Mouse (Mus musculus) heart, embryonic 11.5 days (tissue): Measurements from ENCODE around the gene Spata20. TPM values are rescaled to one million over a fixed set of nuclear protein-coding genes. Genes with fewer than 3 reads are reported as not detected.
A peak's percentile ranks its signal among the peaks of the same experiment; 100 is the strongest.

Experiments used
- ATAC-seq: fragments of 200-750 bp; cut with Nextera tagmentation; replicated peaks from 2 replicates; pipeline ENCODE4 v1.8.0; 2017; ENCODE audit warnings: moderate library complexity; ENCODE audit not compliant: insufficient number of reproducible peaks, low FRiP score, low TSS enrichment
- H3K27ac ChIP-seq: fragments of 300-500 bp; sonication (generic); 2 replicates; pipeline ENCODE4 v1.5.1; 2014; ENCODE audit warnings: mild to moderate bottlenecking, low read depth, low read length
- H3K27me3 ChIP-seq: fragments of 300-500 bp; sonication (generic); 2 replicates; pipeline ENCODE4 v1.6.1; 2014; ENCODE audit warnings: mild to moderate bottlenecking, low read length, mixed read lengths; ENCODE audit not compliant: control insufficient read depth, insufficient read depth
- H3K36me3 ChIP-seq: fragments of 300-500 bp; sonication (generic); 2 replicates; pipeline ENCODE4 v1.6.1; 2014; ENCODE audit warnings: mild to moderate bottlenecking, low read length, moderate library complexity, mixed read lengths; ENCODE audit not compliant: control insufficient read depth, insufficient read depth
- H3K4me1 ChIP-seq: fragments of 300-500 bp; sonication (generic); 2 replicates; pipeline ENCODE4 v1.6.1; 2014; ENCODE audit warnings: low read length; ENCODE audit not compliant: control insufficient read depth, insufficient read depth
- H3K4me2 ChIP-seq: fragments of 300-500 bp; sonication (generic); 2 replicates; pipeline ENCODE4 v1.6.1; 2014; ENCODE audit warnings: mild to moderate bottlenecking, moderate library complexity
- H3K4me3 ChIP-seq: fragments of 300-500 bp; sonication (generic); 2 replicates; pipeline ENCODE4 v1.5.1; 2014; ENCODE audit warnings: low read depth, low read length
- H3K9ac ChIP-seq: fragments of 300-500 bp; sonication (generic); 2 replicates; pipeline ENCODE4 v1.6.1; 2014; ENCODE audit warnings: mild to moderate bottlenecking, low read depth, low read length, moderate library complexity
- H3K9me3 ChIP-seq: fragments of 300-500 bp; sonication (generic); replicated peaks from 2 replicates; pipeline ENCODE4 v1.6.1; 2016; ENCODE audit warnings: low read length; ENCODE audit not compliant: control insufficient read depth
- WGBS: fragments of 180-500 bp; shearing (Covaris S2); extraction: QIAGEN DNeasy Blood & Tissue Kit; methylation state at CpG from one replicate; pipeline ENCODE4 v1.1.7; 2014; ENCODE audit not compliant: insufficient replicate concordance; 5-methylcytosine and 5-hydroxymethylcytosine counted together
- polyA plus RNA-seq: library from polyadenylated mRNA; unstranded; fragments of >200 nt; fragmentation: Nextera tagmentation; extraction: Ambion mirVana; gene quantifications from 2 replicates; pipeline ENCODE4 v1.2.1, GENCODE M21; 2014

Gene Spata20
- polyA plus RNA-seq, 1 experiment from 2014 or later, result not detected

- H3K4me2 ChIP-seq, result peak overlapping the region; percentile 77
- WGBS, result 20% methylated on average over 8 of the region's 8 CpGs
- peak overlapping the region; percentile 82; the same call in 1 of the 2 replicates for H3K27ac ChIP-seq
- no peaks in the 10 kb centered on the region for H3K36me3 ChIP-seq
- H3K4me3 ChIP-seq, result peak overlapping the region; percentile 55
- H3K27me3 ChIP-seq, result peaks cover 16% of the 10 kb centered on the region
- no peaks in the 10 kb centered on the region for H3K9me3 ChIP-seq
- H3K4me1 ChIP-seq, result peaks cover 18% of the 10 kb centered on the region
- H3K9ac ChIP-seq, result peak overlapping the region; percentile 76
- no peak for ATAC-seq
These were observed 14.4 kb upstream of the Spata20 start for GRCm38 (mm10) chr11:94500362-94500761.

DNA sequence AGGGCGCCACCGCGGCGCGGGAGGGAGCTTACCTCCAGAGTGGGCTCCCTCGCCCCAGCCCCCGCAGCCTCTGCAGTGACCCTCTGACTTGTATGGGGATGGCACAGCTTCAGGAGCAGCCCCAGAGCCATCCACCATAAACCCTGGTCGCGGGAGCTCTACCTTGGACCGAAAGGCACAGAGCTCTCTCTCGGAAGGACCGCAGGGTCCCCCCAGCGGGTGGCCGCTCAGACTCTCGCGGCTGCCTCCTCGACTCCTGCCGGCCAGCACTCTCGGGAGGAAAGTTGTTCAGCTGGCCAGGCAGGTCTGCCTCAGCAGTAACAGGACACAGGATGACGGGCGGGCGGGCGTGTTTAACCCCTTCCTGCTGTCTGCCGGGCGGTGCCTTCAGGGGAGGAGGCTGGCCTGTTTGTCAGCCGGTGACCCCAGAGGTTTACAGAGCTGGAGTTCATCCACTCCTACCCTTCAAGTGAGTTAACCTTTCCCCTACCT is 13.7 kb upstream of the Spata20 start, which contains the start of gene Epn3:
Epn3 (minus strand) TSS at position 314 of the 492 bp plus-strand sequence.
- H3K4me1 ChIP-seq, result peaks cover 21% of the 10 kb centered on the region
- peak within 1 kb of the TSS; percentile 82 for H3K27ac ChIP-seq
- 1% methylated on average over 25 of the region's 26 CpGs for WGBS
- H3K4me2 ChIP-seq, result peak within 1 kb of the TSS; percentile 77
- peak; percentile 39 for ATAC-seq
- peak within 1 kb of the TSS; percentile 76 for H3K9ac ChIP-seq
- H3K27me3 ChIP-seq, result peaks cover 16% of the 10 kb centered on the region
- no peaks in the 10 kb centered on the region for H3K9me3 ChIP-seq
- no peaks in the 10 kb centered on the region for H3K36me3 ChIP-seq
- peak within 1 kb of the TSS; percentile 55 for H3K4me3 ChIP-seq

- H3K9ac ChIP-seq, result peak overlapping the region; percentile 76
- H3K4me2 ChIP-seq, result peak overlapping the region; percentile 77
- no peaks in the 10 kb centered on the region for H3K36me3 ChIP-seq
- WGBS, result 7% methylated on average over 2 of the region's 2 CpGs
- H3K9me3 ChIP-seq, result no peaks in the 10 kb centered on the region
- peak overlapping the region; percentile 82 for H3K27ac ChIP-seq
- H3K4me1 ChIP-seq, result peaks cover 21% of the 10 kb centered on the region
- H3K27me3 ChIP-seq, result peaks cover 16% of the 10 kb centered on the region
- H3K4me3 ChIP-seq, result peak overlapping the region; percentile 55
- ATAC-seq, result no peak
These were observed 13.1 kb upstream of the Spata20 start for GRCm38 (mm10) chr11:94499035-94499434.

GRCm38 (mm10) chr11:94498093-94498996 is 12.4 kb upstream of the Spata20 start:
- Histone ChIP-seq H3K27ac (peak overlapping the region; percentile 82), H3K36me3 (no peaks in the 10 kb centered on the region), H3K9ac (peak overlapping the region; percentile 76), H3K27me3 (peaks cover 22% of the 10 kb centered on the region), H3K9me3 (no peaks in the 10 kb centered on the region), H3K4me2 (peak overlapping the region; percentile 77), H3K4me1 (peaks cover 21% of the 10 kb centered on the region), H3K4me3 (peak overlapping the region; percentile 55)
- ATAC-seq, result no peak
- WGBS, result 19% methylated on average over 19 of the region's 19 CpGs

- H3K27me3 ChIP-seq, result peaks cover 37% of the 10 kb centered on the region
- H3K9ac ChIP-seq, result no peak overlapping the region
- 56% methylated on average over 3 of the region's 3 CpGs for WGBS
- H3K36me3 ChIP-seq, result no peaks in the 10 kb centered on the region
- no peak overlapping the region for H3K4me3 ChIP-seq
- H3K9me3 ChIP-seq, result no peaks in the 10 kb centered on the region
- H3K4me2 ChIP-seq, result no peak overlapping the region
- peaks cover 27% of the 10 kb centered on the region for H3K4me1 ChIP-seq
- peak overlapping the region; percentile 63 for H3K27ac ChIP-seq
- ATAC-seq, result no peak
These were observed 9.4 kb upstream of the Spata20 start for GRCm38 (mm10) chr11:94495415-94495814.

GRCm38 (mm10) chr11:94491749-94492099 is 5.7 kb upstream of the Spata20 start:
- Histone ChIP-seq H3K36me3 (no peaks in the 10 kb centered on the region), H3K27me3 (peaks cover 38% of the 10 kb centered on the region), H3K4me3 (peak overlapping the region; percentile 49), H3K27ac (no peak overlapping the region), H3K9me3 (no peaks in the 10 kb centered on the region), H3K9ac (no peak overlapping the region), H3K4me2 (peak overlapping the region; percentile 68; the same call in 1 of the 2 replicates), H3K4me1 (peaks cover 12% of the 10 kb centered on the region)
- no peak for ATAC-seq
- 53% methylated on average over 7 of the region's 7 CpGs for WGBS

GRCm38 (mm10) chr11:94491035-94491748 is 5.2 kb upstream of the Spata20 start:
- no peak for ATAC-seq
- Histone ChIP-seq H3K9me3 (no peaks in the 10 kb centered on the region), H3K27me3 (peaks cover 36% of the 10 kb centered on the region), H3K9ac (peak overlapping the region; percentile 48; the same call in 1 of the 2 replicates), H3K27ac (no peak overlapping the region), H3K36me3 (no peaks in the 10 kb centered on the region), H3K4me3 (peak overlapping the region; percentile 49), H3K4me2 (peak overlapping the region; percentile 68), H3K4me1 (peaks cover 12% of the 10 kb centered on the region)
- 5% methylated on average over 51 of the region's 55 CpGs for WGBS

DNA sequence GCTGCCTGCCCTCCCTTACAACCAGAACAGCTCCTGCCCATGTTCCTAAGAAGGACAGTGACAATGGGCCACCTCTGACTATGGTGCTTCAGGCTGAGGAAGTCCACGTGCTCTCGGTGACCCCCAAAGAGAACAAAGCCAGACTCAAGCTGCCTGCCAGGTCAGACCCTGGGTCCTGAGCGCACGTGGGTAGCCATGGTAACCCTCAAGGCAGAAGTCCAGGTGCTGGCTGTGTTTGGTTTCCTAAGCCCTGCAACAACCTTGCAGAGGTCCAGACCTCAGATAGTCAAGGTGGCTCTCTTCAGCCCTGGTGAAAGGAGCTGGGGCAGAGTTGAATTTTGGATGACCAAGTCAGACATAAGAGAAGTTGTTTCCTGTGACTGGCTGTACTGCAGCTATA is 3.8 kb upstream of the Spata20 start:
- WGBS, result 51% methylated on average over 4 of the region's 4 CpGs
- Histone ChIP-seq H3K9me3 (no peaks in the 10 kb centered on the region), H3K9ac (no peak overlapping the region), H3K4me2 (no peak overlapping the region), H3K36me3 (no peaks in the 10 kb centered on the region), H3K4me3 (no peak overlapping the region), H3K4me1 (peaks cover 8% of the 10 kb centered on the region), H3K27ac (no peak overlapping the region), H3K27me3 (peaks cover 49% of the 10 kb centered on the region)
- no peak for ATAC-seq
